Mouse (Mus musculus) NIH3T3 (cell line): ENCODE results near the gene Gm44805.
"Not testable (repeated sequence)": the region's sequence is repeated elsewhere in the genome, so short reads cannot be mapped to it uniquely, and the experiment has no call there.

Experiments used
- DNase-seq: peaks from one replicate; pipeline ENCODE4 v3.0.0-alpha.2; 2012; ENCODE audit warnings: low read depth

Gene Gm44805

GRCm38 (mm10) chr7:19698907-19699826, 17.9 kb upstream of the Gm44805 start, which contains the start of gene Apoe:
Apoe (minus strand) TSS chr7:19699188.
- DNase-seq: no peak

- no peak for DNase-seq
Measured at GRCm38 (mm10) chr7:19697949-19698906, 17.0 kb upstream of the Gm44805 start.

GRCm38 (mm10) chr7:19696336-19696873, 15.2 kb upstream of the Gm44805 start:
- DNase-seq: no peak

- DNase-seq: no peak
Measured at GRCm38 (mm10) chr7:19695881-19696280, 14.7 kb upstream of the Gm44805 start.

- DNase-seq: no peak
Measured at GRCm38 (mm10) chr7:19695213-19695594, 14.0 kb upstream of the Gm44805 start.

GRCm38 (mm10) chr7:19694336-19695212, 13.4 kb upstream of the Gm44805 start:
- DNase-seq: peak; percentile 21

GRCm38 (mm10) chr7:19693421-19693820, 12.2 kb upstream of the Gm44805 start:
- DNase-seq: peak; percentile 69

- no peak for DNase-seq
Measured at GRCm38 (mm10) chr7:19691873-19692865, 10.9 kb upstream of the Gm44805 start, which contains the start of gene Apoc1. Apoc1 (minus strand) TSS chr7:19692660.

- DNase-seq: no peak
Measured at GRCm38 (mm10) chr7:19691434-19691833, 10.2 kb upstream of the Gm44805 start.

GRCm38 (mm10) chr7:19690845-19691244, 9.6 kb upstream of the Gm44805 start:
- DNase-seq: no peak

GRCm38 (mm10) chr7:19688611-19689010, 7.4 kb upstream of the Gm44805 start:
- DNase-seq: no peak

GRCm38 (mm10) chr7:19688101-19688500, 6.9 kb upstream of the Gm44805 start:
- DNase-seq: no peak

GRCm38 (mm10) chr7:19686927-19687583, 5.8 kb upstream of the Gm44805 start:
- DNase-seq: not testable (repeated sequence)

- no peak for DNase-seq
Measured at GRCm38 (mm10) chr7:19686521-19686920, 5.3 kb upstream of the Gm44805 start.

- DNase-seq: no peak
Measured at GRCm38 (mm10) chr7:19685374-19685773, 4.2 kb upstream of the Gm44805 start.

- DNase-seq: peak; percentile 49
Measured at GRCm38 (mm10) chr7:19683771-19684201, 2.6 kb upstream of the Gm44805 start.

GRCm38 (mm10) chr7:19682979-19683378, 1.8 kb upstream of the Gm44805 start:
- no peak for DNase-seq

- no peak for DNase-seq
Measured at GRCm38 (mm10) chr7:19680702-19681101, 521 bp downstream of the Gm44805 start.

GRCm38 (mm10) chr7:19678901-19679300, 2.3 kb downstream of the Gm44805 start:
- DNase-seq: no peak
